8 mouse cellular contexts compared by ENCODE assay signal in genomic region chr1:190910836-190911235, GRCm38 (mm10). TPM values are rescaled to one million over a fixed set of nuclear protein-coding genes. Genes with fewer than 3 reads are reported as not detected.
DNase-seq lines count a peak whose midpoint lies in the region; ATAC-seq and TF ChIP-seq lines count a peak whose summit lies in the region.

No protein-coding gene starts in this region.

- H3K4me2 ChIP-seq in heart, embryonic 12.5 days = peak overlapping the region; percentile 79
- H3K4me2 ChIP-seq in limb, embryonic 14.5 days (replicated peaks; ENCODE audit: low read depth, low read length, severe bottlenecking) = peak overlapping the region; percentile 59

- no peaks in the 10 kb centered on the region for H3K9me3 ChIP-seq in heart, embryonic 12.5 days (replicated peaks)
- H3K9me3 ChIP-seq in limb, embryonic 14.5 days (ENCODE audit: control insufficient read depth, low read length) = no peaks in the 10 kb centered on the region

- ATAC-seq in heart, embryonic 12.5 days (ENCODE audit: insufficient number of reproducible peaks, low FRiP score) = no peak
- ATAC-seq in limb, embryonic 14.5 days (ENCODE audit: low FRiP score, low read depth) = no peak

- peak overlapping the region; percentile 88 for H3K9ac ChIP-seq in heart, embryonic 12.5 days
- H3K9ac ChIP-seq in limb, embryonic 14.5 days (ENCODE audit: low read depth, low read length, severe bottlenecking) = peak overlapping the region; percentile 64

- no peak overlapping the region for H3K27ac ChIP-seq in heart, embryonic 12.5 days (ENCODE audit: poor library complexity, severe bottlenecking)
- H3K27ac ChIP-seq in thymus, adult 2 months (ENCODE audit: control insufficient read depth, insufficient read depth, low read length) = no peak overlapping the region
- H3K27ac ChIP-seq in limb, embryonic 14.5 days (replicated peaks; ENCODE audit: low read depth, low read length) = no peak overlapping the region

- H3K36me3 ChIP-seq in heart, embryonic 12.5 days = no peaks in the 10 kb centered on the region
- no peaks in the 10 kb centered on the region for H3K36me3 ChIP-seq in thymus, adult 2 months (ENCODE audit: control insufficient read depth, insufficient read depth, low read length)
- H3K36me3 ChIP-seq in limb, embryonic 14.5 days (ENCODE audit: control insufficient read depth, insufficient read depth, low read length) = no peaks in the 10 kb centered on the region

- whole genome bisulfite sequencing in heart, embryonic 12.5 days = 83% methylated on average over 6 of the region's 6 CpGs
- 70% methylated on average over 6 of the region's 6 CpGs for WGBS in thymus, adult 2 months
- WGBS in limb, embryonic 14.5 days = 79% methylated on average over 6 of the region's 6 CpGs

- no peak for TF ChIP-seq CTCF in thymus, adult 2 months (IDR thresholded peaks at IDR 0.05; ENCODE audit: borderline replicate concordance, control insufficient read depth, extremely low read depth, insufficient read depth, low read length, poor library complexity)

- DNase-seq in heart, adult 18-20 months = no peak
- DNase-seq in thymus, adult 2 months = no peak
- no peak for DNase-seq in thymus, postnatal 4 days
- DNase-seq in limb, embryonic 14.5 days (ENCODE audit: low spot score) = no peak
- DNase-seq in embryo, embryonic 10.5 days (ENCODE audit: low spot score) = no peak
- no peak for DNase-seq in B cell, adult 2 months
- DNase-seq in cerebellum, adult 9-10 months = no peak

- H3K27me3 ChIP-seq in heart, embryonic 12.5 days (replicated peaks) = no peaks in the 10 kb centered on the region
- no peaks in the 10 kb centered on the region for H3K27me3 ChIP-seq in thymus, adult 2 months (ENCODE audit: control insufficient read depth, insufficient read depth, low read length)
- no peaks in the 10 kb centered on the region for H3K27me3 ChIP-seq in limb, embryonic 14.5 days (ENCODE audit: control insufficient read depth, insufficient read depth, low read length)

- no peak for TF ChIP-seq POLR2A in thymus, adult 2 months (IDR thresholded peaks at IDR 0.05; ENCODE audit: control insufficient read depth, extremely low read depth, insufficient read depth, low read length, poor library complexity)
- TF ChIP-seq POLR2A in limb, embryonic 14.5 days (IDR thresholded peaks at IDR 0.05; ENCODE audit: borderline replicate concordance, extremely low read depth, insufficient read depth, insufficient read length) = no peak

- peak overlapping the region; percentile 90 for H3K4me3 ChIP-seq in heart, embryonic 12.5 days
- peak overlapping the region; percentile 87 for H3K4me3 ChIP-seq in thymus, adult 2 months (ENCODE audit: control insufficient read depth, insufficient read depth, low read length)
- H3K4me3 ChIP-seq in limb, embryonic 14.5 days (replicated peaks; ENCODE audit: low read length) = peak overlapping the region; percentile 62

- H3K4me1 ChIP-seq in heart, embryonic 12.5 days (replicated peaks) = peaks cover 11% of the 10 kb centered on the region
- H3K4me1 ChIP-seq in thymus, adult 2 months (replicated peaks; ENCODE audit: control insufficient read depth, insufficient read depth, low read length) = peaks cover 12% of the 10 kb centered on the region
- peaks cover 15% of the 10 kb centered on the region for H3K4me1 ChIP-seq in limb, embryonic 14.5 days (ENCODE audit: control insufficient read depth, insufficient read depth, low read length)

RNA-seq across cellular contexts. Expression of gene Rps6kc1, which starts 0.7 kb away (rescaled TPM):
- 11.9 and 13.1 TPM in 2 replicates for polyA plus RNA-seq in heart, embryonic 12.5 days (2016; fragmentation: Nextera tagmentation; extraction: Ambion mirVana)
- total RNA-seq in heart, adult 18-20 months (2021) = 10 to 100 TPM; 16.6 to 19.8 TPM
- 5.9 and 7.4 TPM in 2 replicates for polyA plus RNA-seq in thymus, adult 2 months (2012; rRNA removed)
- 14.7 and 16.6 TPM in 2 replicates for polyA plus RNA-seq in limb, embryonic 14.5 days (2012; rRNA removed)
- 17.4 and 19.4 TPM in 2 replicates for polyA plus RNA-seq in limb, embryonic 14.5 days (2014; fragmentation: Nextera tagmentation; extraction: Ambion mirVana)

RNA-seq across cellular contexts. Expression of gene Angel2, which starts 14.1 kb away (rescaled TPM):
- polyA plus RNA-seq in heart, embryonic 12.5 days (2016; fragmentation: Nextera tagmentation; extraction: Ambion mirVana) = 38.2 and 38.3 TPM in 2 replicates
- 10 to 100 TPM; 23.2 to 28.2 TPM for total RNA-seq in heart, adult 18-20 months (2021)
- 36.8 and 37.7 TPM in 2 replicates for polyA plus RNA-seq in thymus, adult 2 months (2012; rRNA removed)
- 47.2 and 48.8 TPM in 2 replicates for polyA plus RNA-seq in limb, embryonic 14.5 days (2012; rRNA removed)
- polyA plus RNA-seq in limb, embryonic 14.5 days (2014; fragmentation: Nextera tagmentation; extraction: Ambion mirVana) = 44.9 and 47.6 TPM in 2 replicates
